Mouse (Mus musculus) forebrain, embryonic 14.5 days (tissue): ENCODE data around the gene Pitpnc1. TPM values are rescaled to one million over a fixed set of nuclear protein-coding genes. Genes with fewer than 3 reads are reported as not detected.
A peak's percentile ranks its signal among the peaks of the same experiment; 100 is the strongest.
"Not testable (repeated sequence)": the region's sequence is repeated elsewhere in the genome, so short reads cannot be mapped to it uniquely, and the experiment has no call there.

ENCODE experiments used
- ATAC-seq: fragments of 200-750 bp; cut with Nextera tagmentation; 2 replicates; pipeline ENCODE4 v1.8.0; 2017; ENCODE audit warnings: mild to moderate bottlenecking, moderate library complexity
- DNase-seq: peaks from one replicate; pipeline ENCODE4 v3.0.0-alpha.2; 2015; ENCODE audit warnings: low spot score
- H3K27ac ChIP-seq: fragments of 300-500 bp; sonication (generic); 2 replicates; pipeline ENCODE4 v1.5.1; 2014; ENCODE audit warnings: low read depth, mild to moderate bottlenecking, control low read depth, low read length, moderate library complexity
- H3K27me3 ChIP-seq: fragments of 300-500 bp; sonication (generic); replicated peaks from 2 replicates; pipeline ENCODE4 v1.6.1; 2014; ENCODE audit warnings: low read length, control low read depth, mixed read lengths; ENCODE audit not compliant: control insufficient read depth, insufficient read depth
- H3K36me3 ChIP-seq: fragments of 300-500 bp; sonication (generic); 2 replicates; pipeline ENCODE4 v1.6.1; 2014; ENCODE audit warnings: low read length, control low read depth; ENCODE audit not compliant: control insufficient read depth, insufficient read depth
- H3K4me1 ChIP-seq: fragments of 300-500 bp; sonication (generic); 2 replicates; pipeline ENCODE4 v1.6.1; 2014; ENCODE audit warnings: antibody characterized with exemption, low read length, control low read depth; ENCODE audit not compliant: control insufficient read depth, insufficient read depth
- H3K4me2 ChIP-seq: fragments of 300-500 bp; sonication (generic); 2 replicates; pipeline ENCODE4 v1.6.1; 2014; ENCODE audit warnings: mild to moderate bottlenecking, control low read depth, low read length
- H3K4me3 ChIP-seq: fragments of 300-500 bp; sonication (generic); 2 replicates; pipeline ENCODE4 v1.5.1; 2014; ENCODE audit warnings: low read depth, low read length, control low read depth
- H3K9ac ChIP-seq: fragments of 300-500 bp; sonication (generic); 2 replicates; pipeline ENCODE4 v1.6.1; 2014; ENCODE audit warnings: mild to moderate bottlenecking, low read length, control low read depth, moderate library complexity
- H3K9me3 ChIP-seq: fragments of 300-500 bp; sonication (generic); replicated peaks from 2 replicates; pipeline ENCODE4 v1.6.1; 2016; ENCODE audit warnings: low read length, control low read depth, mixed read lengths; ENCODE audit not compliant: control insufficient read depth
- WGBS: fragments of 180-500 bp; shearing (Covaris S2); extraction: QIAGEN DNeasy Blood & Tissue Kit; methylation state at CpG from one replicate; pipeline ENCODE4 v1.1.7; 2014; 5-methylcytosine and 5-hydroxymethylcytosine counted together
- polyA plus RNA-seq: library from polyadenylated mRNA; unstranded; fragments of >200 nt; fragmentation: Nextera tagmentation; extraction: Ambion mirVana; gene quantifications from 2 replicates; pipeline ENCODE4 v1.2.1, GENCODE M21; 2014

The Pitpnc1 gene
- 31.4 and 38.9 TPM in 2 replicates for polyA plus RNA-seq

DNA sequence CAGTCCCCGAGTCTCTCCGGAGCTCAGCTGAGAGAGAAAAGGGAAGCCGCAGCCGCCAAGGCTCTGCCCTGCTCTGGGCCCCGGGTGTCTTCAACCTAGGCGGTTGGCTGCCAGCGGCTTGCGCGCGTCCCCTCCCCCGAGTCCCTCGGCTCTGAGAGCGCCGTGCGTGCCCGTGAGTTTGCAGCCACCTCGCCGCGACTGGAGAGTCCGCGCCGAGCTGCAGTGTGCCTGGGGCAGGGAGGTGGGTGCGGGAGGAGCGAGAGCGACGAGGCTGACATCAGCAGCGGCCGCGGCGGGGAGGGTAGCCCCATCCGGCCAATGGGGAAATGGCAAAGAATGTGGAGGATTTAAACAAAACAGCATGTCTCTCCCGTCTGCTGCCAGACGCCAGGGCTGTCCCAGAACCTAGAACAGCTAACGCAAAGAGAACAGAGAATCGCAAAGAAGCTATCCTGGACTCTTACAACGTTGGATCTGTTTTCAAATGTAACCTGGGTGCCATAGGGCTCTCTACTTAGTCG, at the start of gene Pitpnc1:
Gene Pitpnc1 (minus strand): TSS at position 179 of the 521 bp plus-strand sequence.
- peaks cover 14% of the 10 kb centered on the region for H3K4me1 ChIP-seq
- no peaks in the 10 kb centered on the region for H3K27me3 ChIP-seq
- peak within 1 kb of the TSS; percentile 90 for H3K9ac ChIP-seq
- no peaks in the 10 kb centered on the region for H3K36me3 ChIP-seq
- no peaks in the 10 kb centered on the region for H3K9me3 ChIP-seq
- DNase-seq = peak; percentile 94
- H3K4me2 ChIP-seq = peak within 1 kb of the TSS; percentile 72
- H3K4me3 ChIP-seq = peak within 1 kb of the TSS; percentile 89
- ATAC-seq = peak; percentile 90
- peak within 1 kb of the TSS; percentile 91 for H3K27ac ChIP-seq
- under 1% methylated on average over 37 of the region's 37 CpGs for WGBS

DNA sequence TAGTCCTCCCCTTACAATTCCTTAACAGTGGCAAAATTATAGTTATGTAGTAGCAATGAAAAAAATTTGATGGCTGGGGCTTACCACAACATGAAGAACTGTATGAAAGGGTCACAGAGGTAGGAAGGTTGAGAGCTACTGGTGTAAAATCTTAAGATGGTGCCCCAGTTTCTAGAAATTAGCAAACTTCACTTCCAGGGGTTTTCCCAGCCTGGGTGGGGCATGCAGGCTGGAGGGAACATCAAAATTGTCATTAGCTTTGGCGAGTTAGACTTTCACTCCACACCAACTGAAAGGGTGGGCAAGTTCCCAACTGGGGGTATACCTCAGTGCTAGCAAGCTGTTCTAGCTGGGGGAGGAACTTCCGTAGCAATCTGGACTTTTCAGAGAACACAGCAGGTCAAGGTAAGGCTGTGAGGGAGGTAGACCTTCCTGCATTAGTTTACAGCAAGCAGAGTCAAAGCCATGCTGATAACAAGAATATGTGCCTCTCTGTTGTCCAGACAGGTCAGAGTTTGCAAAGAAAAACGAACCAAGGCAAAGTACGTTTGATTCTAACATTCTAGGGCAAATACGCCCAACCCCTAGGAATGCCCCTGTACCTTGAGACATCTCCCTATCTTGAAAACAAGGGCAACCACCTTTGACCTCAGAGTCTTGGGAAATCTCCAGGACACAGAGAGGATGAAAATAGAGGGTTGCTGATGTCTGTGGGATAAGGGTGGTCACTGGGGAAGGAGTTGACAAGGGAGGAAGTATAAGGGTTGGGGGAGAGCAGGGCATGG, 48.3 kb upstream of the Pitpnc1 start:
- Histone ChIP-seq H3K27me3 (no peaks in the 10 kb centered on the region), H3K9ac (no peak overlapping the region), H3K9me3 (no peaks in the 10 kb centered on the region), H3K4me2 (no peak overlapping the region), H3K4me3 (no peak overlapping the region), H3K36me3 (no peaks in the 10 kb centered on the region), H3K27ac (no peak overlapping the region), H3K4me1 (no peaks in the 10 kb centered on the region)
- WGBS = 84% methylated on average over 5 of the region's 5 CpGs
- DNase-seq (no peak), ATAC-seq (no peak)

GRCm38 (mm10) chr11:107516387-107516786, 45.9 kb upstream of the Pitpnc1 start:
- Histone ChIP-seq H3K4me2 (no peak overlapping the region), H3K27me3 (no peaks in the 10 kb centered on the region), H3K9ac (no peak overlapping the region), H3K27ac (no peak overlapping the region), H3K9me3 (no peaks in the 10 kb centered on the region), H3K4me3 (no peak overlapping the region), H3K4me1 (0 out of 2 replicates have a peak, but pooled peaks cover 2% of the 10 kb centered on the region), H3K36me3 (no peaks in the 10 kb centered on the region)
- WGBS = 90% methylated on average over 2 of the region's 2 CpGs
- no peak for ATAC-seq
- DNase-seq = no peak

GRCm38 (mm10) chr11:107513047-107513446, 42.5 kb upstream of the Pitpnc1 start:
- no peaks in the 10 kb centered on the region for H3K27me3 ChIP-seq
- H3K27ac ChIP-seq = no peak overlapping the region
- 47% methylated on average over 10 of the region's 10 CpGs for whole genome bisulfite sequencing
- DNase-seq (peak; percentile 65), ATAC-seq (no peak)
- no peak overlapping the region for H3K4me2 ChIP-seq
- H3K9ac ChIP-seq = no peak overlapping the region
- no peaks in the 10 kb centered on the region for H3K9me3 ChIP-seq
- H3K36me3 ChIP-seq = no peaks in the 10 kb centered on the region
- no peak overlapping the region for H3K4me3 ChIP-seq
- H3K4me1 ChIP-seq = 0 out of 2 replicates have a peak, but pooled peaks cover 2% of the 10 kb centered on the region

- not testable (repeated sequence) for H3K9me3 ChIP-seq, H3K27ac ChIP-seq, ATAC-seq, H3K4me1 ChIP-seq, H3K9ac ChIP-seq, H3K4me3 ChIP-seq, H3K4me2 ChIP-seq, H3K36me3 ChIP-seq, H3K27me3 ChIP-seq
- DNase-seq = peak; percentile 80
- 52% methylated on average over 5 of the region's 5 CpGs for WGBS
These were observed 41.5 kb upstream of the Pitpnc1 start for GRCm38 (mm10) chr11:107511954-107512353.

- H3K27ac ChIP-seq = no peak overlapping the region
- 0 out of 2 replicates have a peak, but pooled peaks cover 2% of the 10 kb centered on the region for H3K4me1 ChIP-seq
- H3K4me3 ChIP-seq = no peak overlapping the region
- ATAC-seq (peak; percentile 44; the same call in 1 of the 2 replicates), DNase-seq (peak; percentile 30)
- no peak overlapping the region; the same call in 1 of the 2 replicates for H3K9ac ChIP-seq
- H3K9me3 ChIP-seq = no peaks in the 10 kb centered on the region
- no peaks in the 10 kb centered on the region for H3K27me3 ChIP-seq
- H3K36me3 ChIP-seq = no peaks in the 10 kb centered on the region
- H3K4me2 ChIP-seq = peak overlapping the region; percentile 20; the same call in 1 of the 2 replicates
- 7% methylated on average over 18 of the region's 18 CpGs for WGBS
These were observed 40.1 kb upstream of the Pitpnc1 start for GRCm38 (mm10) chr11:107510362-107511269.

GRCm38 (mm10) chr11:107509631-107510338, 39.3 kb upstream of the Pitpnc1 start:
- Histone ChIP-seq H3K36me3 (no peaks in the 10 kb centered on the region), H3K4me1 (0 out of 2 replicates have a peak, but pooled peaks cover 2% of the 10 kb centered on the region), H3K9ac (no peak overlapping the region), H3K27ac (no peak overlapping the region), H3K4me2 (no peak overlapping the region), H3K9me3 (no peaks in the 10 kb centered on the region), H3K27me3 (no peaks in the 10 kb centered on the region), H3K4me3 (no peak overlapping the region)
- WGBS = 25% methylated on average over 11 of the region's 11 CpGs
- DNase-seq = peak; percentile 43
- ATAC-seq = peak; percentile 47

GRCm38 (mm10) chr11:107506260-107506659, 35.8 kb upstream of the Pitpnc1 start:
- no peak overlapping the region for H3K27ac ChIP-seq
- no peaks in the 10 kb centered on the region for H3K27me3 ChIP-seq
- no peaks in the 10 kb centered on the region for H3K9me3 ChIP-seq
- no peaks in the 10 kb centered on the region for H3K4me1 ChIP-seq
- 63% methylated on average over 1 of the region's 1 CpGs for WGBS
- 0 out of 2 replicates have a peak, but pooled peaks cover 4% of the 10 kb centered on the region for H3K36me3 ChIP-seq
- DNase-seq = peak; percentile 26
- no peak overlapping the region for H3K4me2 ChIP-seq
- H3K4me3 ChIP-seq = no peak overlapping the region
- no peak overlapping the region for H3K9ac ChIP-seq
- no peak for ATAC-seq
